Mouse (Mus musculus): ENCODE measurements around the gene Tnfrsf13b. TPM values are rescaled to one million over a fixed set of nuclear protein-coding genes. Genes with fewer than 3 reads are reported as not detected.

The Tnfrsf13b gene
- polyA plus RNA-seq, 1 experiment from 2014 or later: 1.0 TPM

DNA sequence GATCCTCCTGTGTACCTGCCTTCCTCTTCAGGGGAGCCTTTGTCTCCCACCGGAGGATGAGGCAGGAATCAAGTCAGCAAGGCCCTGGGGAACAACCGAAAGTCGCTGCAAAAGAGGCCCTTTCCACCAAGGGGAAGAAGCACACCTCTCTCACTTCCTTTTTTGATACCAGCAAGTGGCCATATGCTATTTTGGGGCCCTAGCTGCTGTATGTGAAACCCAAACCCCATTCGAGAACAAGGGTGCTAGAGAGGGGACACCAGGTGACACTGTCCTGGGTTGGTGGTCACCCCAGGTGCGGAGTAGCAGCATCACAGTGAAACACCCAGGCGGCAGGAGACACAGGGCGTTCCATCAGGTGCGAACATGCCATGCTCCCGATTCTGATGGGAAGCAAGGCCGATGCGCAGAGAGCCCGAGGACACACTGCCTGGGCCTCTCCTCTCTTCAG, 17.6 kb upstream of the Tnfrsf13b start:
- Histone ChIP-seq H3K4me2 (ENCODE audit: low read depth, low read length, severe bottlenecking) (no peak overlapping the region), H3K4me1 (replicated peaks; ENCODE audit: control insufficient read depth, insufficient read depth, low read length) (no peaks in the 10 kb centered on the region), H3K36me3 (ENCODE audit: control insufficient read depth, insufficient read depth, low read length) (no peaks in the 10 kb centered on the region), H3K27me3 (ENCODE audit: control insufficient read depth, insufficient read depth, low read length) (no peaks in the 10 kb centered on the region; the same call in 1 of the 2 replicates), H3K27ac (ENCODE audit: low read depth, low read length) (no peak overlapping the region), H3K9me3 (ENCODE audit: control insufficient read depth, low read length) (no peaks in the 10 kb centered on the region), H3K4me3 (ENCODE audit: low read depth, low read length) (no peak overlapping the region), H3K9ac (ENCODE audit: low read length) (no peak overlapping the region)
- WGBS: 87% methylated on average over 12 of the region's 12 CpGs
- no peak for DNase-seq (ENCODE audit: low spot score)
- ATAC-seq (replicated peaks; ENCODE audit: low FRiP score): no peak

DNA sequence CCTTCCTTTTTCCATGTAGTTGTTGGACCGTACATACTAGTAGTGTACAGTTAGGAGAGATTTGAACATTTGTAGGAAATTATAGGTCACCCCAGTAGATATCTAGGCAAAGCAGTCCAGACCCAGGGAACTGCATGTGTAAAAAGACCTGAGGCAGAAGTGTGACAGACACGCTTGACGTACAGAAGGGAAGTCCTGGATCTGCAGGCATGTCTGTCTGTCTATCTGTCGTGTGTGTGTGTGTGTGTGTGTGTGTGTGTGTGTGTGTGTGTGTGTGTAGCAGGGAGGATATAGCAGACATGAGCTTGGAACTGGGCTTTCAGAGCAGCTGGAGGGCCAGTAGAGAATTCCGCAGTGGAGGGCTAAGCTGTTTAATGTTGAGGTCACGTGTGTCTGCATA, 16.8 kb upstream of the Tnfrsf13b start:
- no peaks in the 10 kb centered on the region for H3K9me3 ChIP-seq (ENCODE audit: control insufficient read depth, low read length)
- no peaks in the 10 kb centered on the region; the same call in 1 of the 2 replicates for H3K27me3 ChIP-seq (ENCODE audit: control insufficient read depth, insufficient read depth, low read length)
- H3K36me3 ChIP-seq (ENCODE audit: control insufficient read depth, insufficient read depth, low read length): no peaks in the 10 kb centered on the region
- no peak overlapping the region for H3K4me3 ChIP-seq (ENCODE audit: low read depth, low read length)
- no peak overlapping the region for H3K9ac ChIP-seq (ENCODE audit: low read length)
- H3K27ac ChIP-seq (ENCODE audit: low read depth, low read length): no peak overlapping the region
- ATAC-seq (replicated peaks; ENCODE audit: low FRiP score): no peak
- 92% methylated on average over 6 of the region's 6 CpGs for WGBS
- H3K4me2 ChIP-seq (ENCODE audit: low read depth, low read length, severe bottlenecking): no peak overlapping the region
- no peaks in the 10 kb centered on the region for H3K4me1 ChIP-seq (replicated peaks; ENCODE audit: control insufficient read depth, insufficient read depth, low read length)
- DNase-seq (ENCODE audit: low spot score): no peak

DNA sequence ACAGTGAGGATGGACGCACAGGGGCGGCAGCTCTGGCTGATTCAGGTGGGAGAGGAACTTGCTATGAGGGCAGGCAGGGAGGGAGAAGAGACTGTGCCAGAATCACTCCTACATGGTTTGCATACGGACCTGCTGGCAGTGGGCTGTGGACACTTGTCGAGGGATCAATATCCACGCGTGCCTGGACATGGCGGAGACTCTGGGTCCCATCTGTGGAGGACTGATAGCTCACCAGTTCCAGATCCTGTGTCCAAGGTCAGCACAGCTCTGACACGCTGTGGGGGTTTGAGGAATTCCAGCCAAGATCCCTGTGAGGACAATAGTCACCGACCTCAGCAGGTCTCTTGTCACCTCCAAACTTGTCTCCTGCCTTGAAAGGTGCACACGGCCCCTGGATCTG, 16.4 kb upstream of the Tnfrsf13b start:
- no peak overlapping the region for H3K4me3 ChIP-seq (ENCODE audit: low read depth, low read length)
- no peak for ATAC-seq (replicated peaks; ENCODE audit: low FRiP score)
- 90% methylated on average over 10 of the region's 10 CpGs for WGBS

DNA sequence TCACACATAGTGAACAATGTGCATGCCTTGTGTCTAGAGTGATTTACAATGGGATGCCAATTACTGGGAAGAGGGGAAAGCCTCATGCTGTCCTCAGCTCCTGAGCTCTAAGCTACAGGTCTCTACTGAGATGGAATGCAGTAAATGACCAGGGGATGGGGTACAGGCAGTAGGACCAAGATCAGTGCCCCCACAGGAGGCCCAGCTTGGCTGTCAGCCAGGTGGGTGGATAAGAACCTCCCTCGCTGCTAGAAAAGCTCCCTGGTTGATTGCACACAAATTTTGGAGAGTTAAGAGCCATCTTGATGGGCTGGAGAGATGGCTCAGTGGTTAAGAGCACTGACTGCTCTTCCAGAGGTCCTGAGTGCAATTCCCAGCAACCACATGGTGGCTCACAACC, 15.6 kb upstream of the Tnfrsf13b start:
- ATAC-seq (replicated peaks; ENCODE audit: low FRiP score): no peak
- 71% methylated on average over 1 of the region's 1 CpGs for WGBS

More for the DNA sequence above, 16.4 kb upstream of the Tnfrsf13b start:
- Histone ChIP-seq H3K36me3 (ENCODE audit: control insufficient read depth, insufficient read depth, low read length) (no peaks in the 10 kb centered on the region), H3K4me2 (ENCODE audit: low read depth, low read length, severe bottlenecking) (no peak overlapping the region), H3K4me1 (replicated peaks; ENCODE audit: control insufficient read depth, insufficient read depth, low read length) (no peaks in the 10 kb centered on the region), H3K27ac (ENCODE audit: low read depth, low read length) (no peak overlapping the region), H3K27me3 (ENCODE audit: control insufficient read depth, insufficient read depth, low read length) (no peaks in the 10 kb centered on the region), H3K9ac (ENCODE audit: low read length) (no peak overlapping the region), H3K9me3 (ENCODE audit: control insufficient read depth, low read length) (no peaks in the 10 kb centered on the region)
- DNase-seq (ENCODE audit: low spot score): no peak

DNA sequence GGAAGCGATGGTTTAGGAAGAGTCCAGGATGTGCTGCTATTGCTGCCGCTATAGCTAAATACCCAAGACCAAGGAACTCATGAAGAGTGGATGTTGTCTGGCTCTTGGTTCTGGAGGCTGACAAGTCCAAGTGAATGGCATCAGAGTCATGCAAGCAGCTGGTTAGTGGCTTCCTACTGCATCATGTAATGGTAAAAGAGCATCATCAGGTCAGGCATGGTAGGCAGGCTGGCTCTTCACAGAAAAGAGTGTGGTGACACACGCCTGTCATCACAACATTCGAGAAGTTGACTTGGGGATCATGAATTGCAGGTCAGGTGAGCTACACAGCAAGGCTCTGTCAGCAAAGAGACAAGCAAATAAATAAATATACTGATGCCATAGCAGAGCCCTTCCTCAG, 15.1 kb upstream of the Tnfrsf13b start:
- ATAC-seq (replicated peaks; ENCODE audit: low FRiP score) (no peak), DNase-seq (ENCODE audit: low spot score) (no peak)
- Histone ChIP-seq H3K4me1 (replicated peaks; ENCODE audit: control insufficient read depth, insufficient read depth, low read length) (no peaks in the 10 kb centered on the region), H3K9ac (ENCODE audit: low read length) (no peak overlapping the region), H3K36me3 (ENCODE audit: control insufficient read depth, insufficient read depth, low read length) (no peaks in the 10 kb centered on the region), H3K27ac (ENCODE audit: low read depth, low read length) (no peak overlapping the region), H3K27me3 (ENCODE audit: control insufficient read depth, insufficient read depth, low read length) (no peaks in the 10 kb centered on the region), H3K4me2 (ENCODE audit: low read depth, low read length, severe bottlenecking) (no peak overlapping the region), H3K9me3 (ENCODE audit: control insufficient read depth, low read length) (no peaks in the 10 kb centered on the region), H3K4me3 (ENCODE audit: low read depth, low read length) (no peak overlapping the region)
- 95% methylated on average over 4 of the region's 4 CpGs for WGBS

More for the DNA sequence above, 15.6 kb upstream of the Tnfrsf13b start:
- H3K27me3 ChIP-seq (ENCODE audit: control insufficient read depth, insufficient read depth, low read length): no peaks in the 10 kb centered on the region
- H3K9me3 ChIP-seq (ENCODE audit: control insufficient read depth, low read length): no peaks in the 10 kb centered on the region
- no peak for DNase-seq (ENCODE audit: low spot score)
- no peak overlapping the region for H3K9ac ChIP-seq (ENCODE audit: low read length)
- H3K4me2 ChIP-seq (ENCODE audit: low read depth, low read length, severe bottlenecking): no peak overlapping the region
- no peaks in the 10 kb centered on the region for H3K36me3 ChIP-seq (ENCODE audit: control insufficient read depth, insufficient read depth, low read length)
- no peaks in the 10 kb centered on the region for H3K4me1 ChIP-seq (replicated peaks; ENCODE audit: control insufficient read depth, insufficient read depth, low read length)
- no peak overlapping the region for H3K27ac ChIP-seq (ENCODE audit: low read depth, low read length)
- no peak overlapping the region for H3K4me3 ChIP-seq (ENCODE audit: low read depth, low read length)

DNA sequence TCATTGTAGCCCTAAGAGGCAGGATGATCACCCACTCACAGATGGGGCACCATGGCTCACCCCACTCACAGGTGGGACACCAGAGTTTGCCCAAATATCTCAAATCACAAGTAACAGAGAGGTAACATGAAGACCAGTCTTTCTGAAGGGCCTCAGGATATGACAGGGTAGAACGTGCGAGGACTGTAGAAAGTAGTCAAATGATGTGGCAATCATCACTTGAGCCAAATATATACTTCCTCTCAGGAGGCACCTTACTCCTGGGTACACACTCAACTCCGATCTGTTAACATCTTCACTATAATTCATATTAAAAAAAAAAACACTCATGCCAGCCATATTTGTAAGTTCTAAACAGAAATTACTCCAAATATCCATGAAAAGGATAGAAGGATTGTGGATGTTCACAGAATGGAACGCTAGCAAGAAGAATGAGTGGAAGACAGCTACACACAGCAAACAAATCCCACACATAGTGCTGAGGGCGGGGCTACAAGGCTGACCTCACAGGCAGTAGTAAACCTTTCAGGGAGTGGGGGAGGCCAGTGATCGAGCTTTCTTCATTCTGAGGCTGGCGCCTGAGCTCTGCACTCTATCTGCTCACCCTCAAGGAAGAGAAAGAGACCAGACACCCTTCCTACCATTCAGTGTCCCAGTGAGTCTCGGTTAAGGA, 14.1 kb upstream of the Tnfrsf13b start:
- WGBS: 82% methylated on average over 8 of the region's 8 CpGs

DNA sequence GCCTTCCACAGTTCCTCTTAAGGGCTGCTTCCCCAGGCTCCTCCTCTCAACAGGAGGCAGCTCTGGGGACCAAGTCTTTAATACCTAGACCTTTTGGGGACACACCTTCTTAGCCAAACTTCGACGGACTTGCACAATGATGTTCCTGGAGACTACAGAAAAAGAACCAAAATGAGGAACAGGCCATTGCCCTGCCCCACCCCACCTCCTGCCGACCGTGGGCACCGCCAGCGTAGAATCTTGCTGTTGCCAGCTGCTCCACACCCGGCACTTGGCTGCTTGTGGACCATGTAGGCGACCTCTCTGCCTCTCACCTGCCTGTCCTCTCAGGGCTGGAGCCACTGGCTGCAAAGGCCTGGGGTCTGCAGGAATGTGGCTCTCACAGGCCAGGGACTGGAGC, 10.3 kb upstream of the Tnfrsf13b start:
- no peak overlapping the region for H3K27ac ChIP-seq (ENCODE audit: low read depth, low read length)
- 58% methylated on average over 8 of the region's 8 CpGs for WGBS
- no peak for ATAC-seq (replicated peaks; ENCODE audit: low FRiP score)
- no peaks in the 10 kb centered on the region for H3K36me3 ChIP-seq (ENCODE audit: control insufficient read depth, insufficient read depth, low read length)
- H3K9ac ChIP-seq (ENCODE audit: low read length): no peak overlapping the region
- H3K4me2 ChIP-seq (ENCODE audit: low read depth, low read length, severe bottlenecking): no peak overlapping the region
- DNase-seq (ENCODE audit: low spot score): no peak
- no peak overlapping the region for H3K4me3 ChIP-seq (ENCODE audit: low read depth, low read length)
- H3K4me1 ChIP-seq (replicated peaks; ENCODE audit: control insufficient read depth, insufficient read depth, low read length): no peaks in the 10 kb centered on the region
- H3K27me3 ChIP-seq (ENCODE audit: control insufficient read depth, insufficient read depth, low read length): no peaks in the 10 kb centered on the region
- H3K9me3 ChIP-seq (ENCODE audit: control insufficient read depth, low read length): no peaks in the 10 kb centered on the region

More for the DNA sequence above, 14.1 kb upstream of the Tnfrsf13b start:
- DNase-seq (ENCODE audit: low spot score) (no peak), ATAC-seq (replicated peaks; ENCODE audit: low FRiP score) (no peak)
- H3K4me1 ChIP-seq (replicated peaks; ENCODE audit: control insufficient read depth, insufficient read depth, low read length): no peaks in the 10 kb centered on the region
- no peak overlapping the region for H3K4me2 ChIP-seq (ENCODE audit: low read depth, low read length, severe bottlenecking)
- H3K36me3 ChIP-seq (ENCODE audit: control insufficient read depth, insufficient read depth, low read length): no peaks in the 10 kb centered on the region
- H3K4me3 ChIP-seq (ENCODE audit: low read depth, low read length): no peak overlapping the region
- H3K9me3 ChIP-seq (ENCODE audit: control insufficient read depth, low read length): no peaks in the 10 kb centered on the region
- H3K9ac ChIP-seq (ENCODE audit: low read length): no peak overlapping the region
- H3K27me3 ChIP-seq (ENCODE audit: control insufficient read depth, insufficient read depth, low read length): no peaks in the 10 kb centered on the region
- H3K27ac ChIP-seq (ENCODE audit: low read depth, low read length): no peak overlapping the region

DNA sequence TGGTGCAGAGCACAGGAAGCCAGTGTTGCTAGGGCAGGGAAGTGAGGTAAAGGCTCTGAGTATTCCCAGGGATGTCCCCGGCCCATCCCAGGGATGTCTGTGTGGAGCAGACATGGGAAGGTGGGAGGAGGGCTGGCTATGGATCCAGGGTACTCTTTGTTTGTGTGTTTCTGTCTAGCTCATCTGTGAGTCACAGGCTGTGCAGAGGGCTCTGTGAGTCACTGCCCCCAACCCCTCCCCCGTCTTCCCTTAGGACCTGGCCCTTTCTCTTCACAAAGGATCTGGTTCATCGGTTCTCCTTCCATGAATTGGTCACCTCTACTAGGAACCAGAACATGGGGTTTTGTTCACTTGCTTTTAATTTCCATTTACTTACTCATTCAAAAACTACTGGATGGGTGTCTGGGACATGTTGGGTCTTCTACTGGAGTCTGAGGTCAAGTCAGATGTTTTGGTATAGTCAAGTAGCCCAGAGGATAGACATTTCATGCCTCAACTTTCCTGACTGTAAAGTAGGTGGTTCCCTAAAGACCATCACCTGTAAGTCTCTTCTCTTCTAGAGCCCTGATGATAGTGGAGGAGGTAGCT, 6.5 kb upstream of the Tnfrsf13b start:
- Histone ChIP-seq H3K27ac (ENCODE audit: low read depth, low read length) (no peak overlapping the region), H3K9me3 (ENCODE audit: control insufficient read depth, low read length) (no peaks in the 10 kb centered on the region), H3K9ac (ENCODE audit: low read length) (no peak overlapping the region), H3K4me3 (ENCODE audit: low read depth, low read length) (no peak overlapping the region), H3K4me2 (ENCODE audit: low read depth, low read length, severe bottlenecking) (no peak overlapping the region), H3K36me3 (ENCODE audit: control insufficient read depth, insufficient read depth, low read length) (no peaks in the 10 kb centered on the region), H3K4me1 (replicated peaks; ENCODE audit: control insufficient read depth, insufficient read depth, low read length) (no peaks in the 10 kb centered on the region), H3K27me3 (ENCODE audit: control insufficient read depth, insufficient read depth, low read length) (no peaks in the 10 kb centered on the region)
- DNase-seq (ENCODE audit: low spot score) (no peak), ATAC-seq (replicated peaks; ENCODE audit: low FRiP score) (no peak)
- 86% methylated on average over 3 of the region's 3 CpGs for WGBS

DNA sequence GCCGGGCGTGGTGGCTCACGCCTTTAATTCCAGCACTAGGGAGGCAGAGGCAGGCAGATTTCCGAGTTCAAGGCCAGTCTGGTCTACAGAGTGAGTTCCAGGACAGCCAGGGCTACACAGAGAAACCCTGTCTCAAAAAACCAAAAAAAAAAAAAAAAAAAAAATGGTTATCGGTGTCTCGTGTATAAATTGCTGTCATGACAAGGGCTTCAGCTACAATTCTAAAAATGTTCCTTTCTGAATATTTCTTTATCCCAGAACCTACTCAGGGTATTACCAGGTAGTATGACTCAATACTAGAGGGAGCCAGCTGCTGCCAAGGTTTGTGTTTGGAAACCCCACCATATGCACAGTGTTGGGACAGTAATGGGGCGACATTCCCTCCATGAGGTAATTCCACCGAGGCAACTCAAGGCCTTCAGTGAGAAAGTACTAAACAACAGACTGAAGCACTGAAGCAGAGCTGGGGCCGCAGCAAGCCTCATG, 4.2 kb upstream of the Tnfrsf13b start:
- Histone ChIP-seq H3K4me2 (ENCODE audit: low read depth, low read length, severe bottlenecking) (no peak overlapping the region), H3K9me3 (ENCODE audit: control insufficient read depth, low read length) (no peaks in the 10 kb centered on the region), H3K4me1 (replicated peaks; ENCODE audit: control insufficient read depth, insufficient read depth, low read length) (no peaks in the 10 kb centered on the region), H3K36me3 (ENCODE audit: control insufficient read depth, insufficient read depth, low read length) (no peaks in the 10 kb centered on the region), H3K27me3 (ENCODE audit: control insufficient read depth, insufficient read depth, low read length) (no peaks in the 10 kb centered on the region), H3K4me3 (ENCODE audit: low read depth, low read length) (no peak overlapping the region), H3K27ac (ENCODE audit: low read depth, low read length) (no peak overlapping the region), H3K9ac (ENCODE audit: low read length) (no peak overlapping the region)
- 89% methylated on average over 9 of the region's 9 CpGs for WGBS
- ATAC-seq (replicated peaks; ENCODE audit: low FRiP score) (no peak), DNase-seq (ENCODE audit: low spot score) (no peak)

Data from forebrain, embryonic 11.5 days (tissue).